Mouse (Mus musculus) hematopoietic multipotent progenitor cell, adult 10-12 weeks (in vitro differentiated cells): Measurements from ENCODE around the gene Six2. TPM values are rescaled to one million over a fixed set of nuclear protein-coding genes. Genes with fewer than 3 reads are reported as not detected.

ENCODE experiments used
- polyA plus RNA-seq: library from polyadenylated mRNA; stranded (reverse); fragments of >175 nt; gene quantifications from 2 replicates; pipeline ENCODE4 v1.2.3, GENCODE M21; 2012; ENCODE audit warnings: low replicate concordance

Six2 gene
- polyA plus RNA-seq: not detected in 2 replicates

DNA sequence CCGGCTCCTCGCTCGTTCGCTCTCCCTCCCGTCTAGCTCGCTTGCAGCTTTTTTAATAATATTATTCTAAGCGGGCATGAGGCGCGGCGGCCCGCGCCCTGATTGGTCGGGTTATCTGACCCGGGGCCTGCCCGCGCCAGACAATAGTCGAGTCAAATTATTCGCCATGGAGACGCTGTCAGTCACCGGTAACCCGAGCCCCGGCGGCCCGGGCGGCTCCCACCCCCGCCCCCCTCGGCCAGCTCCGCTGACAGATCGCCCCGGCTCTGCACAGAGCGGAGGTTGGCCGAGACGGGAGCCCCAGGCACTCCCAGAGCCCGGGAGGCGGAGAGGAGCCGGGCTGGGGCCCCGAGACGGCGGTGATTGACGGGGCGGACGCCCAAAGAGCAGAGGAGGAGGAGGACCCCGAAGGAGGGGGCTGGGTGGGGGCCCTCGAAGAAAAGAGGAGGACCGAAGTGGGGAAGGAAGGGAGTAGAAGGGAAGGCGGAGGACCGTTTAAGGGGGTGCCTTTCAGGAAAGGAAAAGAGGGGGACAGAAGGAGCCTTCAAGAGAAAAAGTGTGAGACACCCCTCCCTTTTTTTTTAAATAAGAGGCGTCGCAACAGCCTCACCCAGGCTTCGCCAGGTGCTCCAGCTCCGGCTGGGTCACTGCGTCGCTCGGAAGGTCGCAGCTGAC is at the start of gene Six2:
Six2 (minus strand) TSS at position 39 of the 675 bp plus-strand sequence.

Other genes starting within 250 kb of the Six2 start
- 0.16 and 0.47 TPM in 2 replicates for gene Six3, start 74.7 kb downstream of the Six2 start, polyA plus RNA-seq